Mouse (Mus musculus): Measurements from ENCODE around the gene Mepce. TPM values are rescaled to one million over a fixed set of nuclear protein-coding genes. Genes with fewer than 3 reads are reported as not detected.
"Not testable (repeated sequence)": the region's sequence is repeated elsewhere in the genome, so short reads cannot be mapped to it uniquely, and the experiment has no call there.

Gene Mepce
- polyA plus RNA-seq (2015; fragmentation: Nextera tagmentation; extraction: Ambion mirVana), result 7.5 and 10.4 TPM in 2 replicates

- peak within 1 kb of the TSS; percentile 95 for H3K9ac ChIP-seq
- H3K9me3 ChIP-seq, result no peaks in the 10 kb centered on the region
- no peaks in the 10 kb centered on the region for H3K27me3 ChIP-seq (replicated peaks)
- peak within 1 kb of the TSS; percentile 89 for H3K4me2 ChIP-seq
- WGBS, result under 1% methylated on average over 48 of the region's 48 CpGs
- H3K4me1 ChIP-seq, result peaks cover 28% of the 10 kb centered on the region
- H3K27ac ChIP-seq, result peak within 1 kb of the TSS; percentile 100
- peaks cover 11% of the 10 kb centered on the region for H3K36me3 ChIP-seq
- ATAC-seq (ENCODE audit: insufficient read depth, low FRiP score, low read depth), result peak; percentile 51
- H3K4me3 ChIP-seq (replicated peaks), result peak within 1 kb of the TSS; percentile 93
Measured at GRCm38 (mm10) chr5:137787151-137787928, at the start of gene Mepce, which contains the start of gene Zcwpw1. Gene Mepce, minus strand, starts transcription at chr5:137787655. Gene Zcwpw1, plus strand, starts transcription at chr5:137787798.

GRCm38 (mm10) chr5:137837110-137837509 is 49.7 kb upstream of the Mepce start:
- H3K27ac ChIP-seq; H3K9ac ChIP-seq; H3K27me3 ChIP-seq (replicated peaks); H3K4me3 ChIP-seq (replicated peaks); H3K4me2 ChIP-seq; H3K9me3 ChIP-seq; H3K36me3 ChIP-seq; H3K4me1 ChIP-seq; ATAC-seq (ENCODE audit: insufficient read depth, low FRiP score, low read depth): not testable (repeated sequence)

- Histone ChIP-seq H3K4me1 (no peaks in the 10 kb centered on the region), H3K4me2 (no peak overlapping the region), H3K4me3 (replicated peaks) (no peak overlapping the region), H3K9ac (no peak overlapping the region), H3K27ac (no peak overlapping the region), H3K27me3 (replicated peaks) (no peaks in the 10 kb centered on the region), H3K9me3 (no peaks in the 10 kb centered on the region), H3K36me3 (no peaks in the 10 kb centered on the region)
- ATAC-seq (ENCODE audit: insufficient read depth, low FRiP score, low read depth), result no peak
Measured at GRCm38 (mm10) chr5:137836611-137837010, 49.2 kb upstream of the Mepce start.

DNA sequence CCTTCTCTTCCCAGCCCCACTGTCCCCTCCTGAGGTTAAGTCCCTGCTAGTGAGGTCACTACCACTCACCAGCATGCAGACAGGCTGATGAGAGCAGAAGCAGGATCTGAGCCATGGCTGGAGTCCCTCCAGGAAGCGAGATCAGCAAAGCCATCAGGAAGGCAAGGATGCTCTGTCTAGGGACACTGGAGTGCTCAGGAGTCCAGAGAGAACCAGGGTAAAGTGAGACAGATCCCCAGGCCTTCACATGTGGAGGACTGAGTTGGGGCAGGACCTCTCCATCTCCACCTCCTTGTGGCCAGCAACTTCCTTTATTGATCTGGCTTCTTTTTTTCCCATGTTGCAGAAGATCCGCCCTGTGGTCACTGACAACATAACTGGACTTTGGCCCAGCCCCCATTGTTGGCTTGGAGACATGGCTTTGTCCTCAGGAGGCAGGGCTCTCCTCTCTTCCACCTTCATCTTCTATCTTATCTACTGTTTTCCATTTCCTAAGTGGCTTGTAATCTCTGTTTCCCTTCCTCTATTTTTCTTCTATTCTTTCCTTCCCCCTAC is 48.6 kb upstream of the Mepce start, which contains the start of gene Pilra:
Gene Pilra (minus strand): TSS at position 316 of the 555 bp plus-strand sequence.
- ATAC-seq (ENCODE audit: insufficient read depth, low FRiP score, low read depth); H3K4me2 ChIP-seq; H3K27ac ChIP-seq; H3K36me3 ChIP-seq; H3K27me3 ChIP-seq (replicated peaks); H3K4me1 ChIP-seq; H3K9ac ChIP-seq; H3K4me3 ChIP-seq (replicated peaks); H3K9me3 ChIP-seq: not testable (repeated sequence)
- WGBS, result 64% methylated on average over 2 of the region's 2 CpGs

- Histone ChIP-seq H3K9me3 (no peaks in the 10 kb centered on the region), H3K9ac (no peak overlapping the region), H3K4me3 (replicated peaks) (no peak overlapping the region), H3K27ac (no peak overlapping the region), H3K36me3 (no peaks in the 10 kb centered on the region), H3K4me2 (no peak overlapping the region), H3K27me3 (replicated peaks) (no peaks in the 10 kb centered on the region), H3K4me1 (no peaks in the 10 kb centered on the region)
- 54% methylated on average over 4 of the region's 4 CpGs for WGBS
- ATAC-seq (ENCODE audit: insufficient read depth, low FRiP score, low read depth), result no peak
Measured at GRCm38 (mm10) chr5:137833500-137833899, 46.0 kb upstream of the Mepce start.

DNA sequence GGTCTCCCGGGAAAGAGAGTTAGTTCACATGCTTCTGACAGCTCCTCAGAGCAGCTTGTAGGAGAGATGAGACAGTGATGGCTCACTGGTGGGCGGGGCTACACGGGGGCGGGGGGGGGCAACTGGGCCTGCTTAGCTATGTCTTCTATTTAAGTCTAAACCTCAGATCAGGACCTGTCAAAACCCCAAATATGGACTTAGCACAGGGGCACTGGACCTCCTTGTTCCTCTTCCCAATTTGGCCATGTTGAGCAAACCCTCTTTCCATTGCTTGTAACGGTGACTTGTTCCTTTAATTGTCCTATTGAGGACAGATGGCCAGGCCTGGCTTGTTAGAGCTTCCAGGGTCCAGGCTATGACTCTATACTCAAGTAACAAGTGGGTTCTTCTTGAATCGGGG is 44.1 kb upstream of the Mepce start:
- 69% methylated on average over 6 of the region's 6 CpGs for WGBS
- H3K36me3 ChIP-seq, result no peaks in the 10 kb centered on the region
- H3K27me3 ChIP-seq (replicated peaks), result no peaks in the 10 kb centered on the region
- no peak overlapping the region for H3K27ac ChIP-seq
- ATAC-seq (ENCODE audit: insufficient read depth, low FRiP score, low read depth), result no peak
- H3K4me1 ChIP-seq, result no peaks in the 10 kb centered on the region
- H3K4me2 ChIP-seq, result no peak overlapping the region
- no peak overlapping the region for H3K9ac ChIP-seq
- H3K9me3 ChIP-seq, result no peaks in the 10 kb centered on the region
- H3K4me3 ChIP-seq (replicated peaks), result no peak overlapping the region

- no peak overlapping the region for H3K27ac ChIP-seq
- no peak overlapping the region for H3K9ac ChIP-seq
- no peaks in the 10 kb centered on the region for H3K4me1 ChIP-seq
- H3K4me2 ChIP-seq, result no peak overlapping the region
- ATAC-seq (ENCODE audit: insufficient read depth, low FRiP score, low read depth), result no peak
- no peaks in the 10 kb centered on the region for H3K27me3 ChIP-seq (replicated peaks)
- H3K36me3 ChIP-seq, result no peaks in the 10 kb centered on the region
- WGBS, result 83% methylated on average over 4 of the region's 4 CpGs
- no peak overlapping the region for H3K4me3 ChIP-seq (replicated peaks)
- H3K9me3 ChIP-seq, result no peaks in the 10 kb centered on the region
Measured at GRCm38 (mm10) chr5:137831106-137831505, 43.7 kb upstream of the Mepce start.

GRCm38 (mm10) chr5:137830238-137830637 is 42.8 kb upstream of the Mepce start:
- Histone ChIP-seq H3K36me3 (no peaks in the 10 kb centered on the region), H3K9me3 (no peaks in the 10 kb centered on the region), H3K9ac (no peak overlapping the region), H3K27me3 (replicated peaks) (no peaks in the 10 kb centered on the region), H3K4me2 (no peak overlapping the region), H3K4me1 (no peaks in the 10 kb centered on the region), H3K27ac (no peak overlapping the region), H3K4me3 (replicated peaks) (no peak overlapping the region)
- no peak for ATAC-seq (ENCODE audit: insufficient read depth, low FRiP score, low read depth)
- 69% methylated on average over 7 of the region's 7 CpGs for WGBS

GRCm38 (mm10) chr5:137828694-137829093 is 41.2 kb upstream of the Mepce start:
- 81% methylated on average over 6 of the region's 6 CpGs for WGBS
- H3K27me3 ChIP-seq (replicated peaks), result no peaks in the 10 kb centered on the region
- H3K36me3 ChIP-seq, result no peaks in the 10 kb centered on the region
- ATAC-seq (ENCODE audit: insufficient read depth, low FRiP score, low read depth), result no peak
- H3K4me3 ChIP-seq (replicated peaks), result no peak overlapping the region
- H3K27ac ChIP-seq, result no peak overlapping the region
- H3K4me2 ChIP-seq, result no peak overlapping the region
- no peaks in the 10 kb centered on the region for H3K9me3 ChIP-seq
- H3K9ac ChIP-seq, result no peak overlapping the region
- no peaks in the 10 kb centered on the region for H3K4me1 ChIP-seq

GRCm38 (mm10) chr5:137826421-137826820 is 39.0 kb upstream of the Mepce start:
- H3K9me3 ChIP-seq, result no peaks in the 10 kb centered on the region
- WGBS, result 39% methylated on average over 7 of the region's 7 CpGs
- no peak overlapping the region for H3K27ac ChIP-seq
- ATAC-seq (ENCODE audit: insufficient read depth, low FRiP score, low read depth), result no peak
- no peaks in the 10 kb centered on the region for H3K36me3 ChIP-seq
- H3K27me3 ChIP-seq (replicated peaks), result no peaks in the 10 kb centered on the region
- H3K4me2 ChIP-seq, result no peak overlapping the region
- H3K9ac ChIP-seq, result no peak overlapping the region
- H3K4me3 ChIP-seq (replicated peaks), result no peak overlapping the region
- no peaks in the 10 kb centered on the region for H3K4me1 ChIP-seq

GRCm38 (mm10) chr5:137825971-137826370 is 38.5 kb upstream of the Mepce start:
- WGBS, result 68% methylated on average over 2 of the region's 2 CpGs
- Histone ChIP-seq H3K4me2 (no peak overlapping the region), H3K27ac (no peak overlapping the region), H3K4me3 (replicated peaks) (no peak overlapping the region), H3K4me1 (no peaks in the 10 kb centered on the region), H3K36me3 (no peaks in the 10 kb centered on the region), H3K9me3 (no peaks in the 10 kb centered on the region), H3K9ac (no peak overlapping the region), H3K27me3 (replicated peaks) (no peaks in the 10 kb centered on the region)
- no peak for ATAC-seq (ENCODE audit: insufficient read depth, low FRiP score, low read depth)

GRCm38 (mm10) chr5:137825030-137825429 is 37.6 kb upstream of the Mepce start:
- ATAC-seq (ENCODE audit: insufficient read depth, low FRiP score, low read depth), result no peak
- H3K9ac ChIP-seq, result no peak overlapping the region
- H3K9me3 ChIP-seq, result no peaks in the 10 kb centered on the region
- WGBS, result 86% methylated on average over 3 of the region's 3 CpGs
- H3K4me2 ChIP-seq, result no peak overlapping the region
- no peaks in the 10 kb centered on the region for H3K36me3 ChIP-seq
- H3K4me3 ChIP-seq (replicated peaks), result no peak overlapping the region
- no peaks in the 10 kb centered on the region for H3K27me3 ChIP-seq (replicated peaks)
- H3K4me1 ChIP-seq, result no peaks in the 10 kb centered on the region
- H3K27ac ChIP-seq, result no peak overlapping the region
